Mouse (Mus musculus): ENCODE results near the gene Erfe. TPM values are rescaled to one million over a fixed set of nuclear protein-coding genes. Genes with fewer than 3 reads are reported as not detected.
A peak's percentile ranks its signal among the peaks of the same experiment; 100 is the strongest.

Erfe gene
- total RNA-seq (2014; fragmentation: Nextera tagmentation) (2.0 and 2.3 TPM in 2 replicates), total RNA-seq (2017) (0.04 and 0.42 TPM in 2 replicates)

DNA sequence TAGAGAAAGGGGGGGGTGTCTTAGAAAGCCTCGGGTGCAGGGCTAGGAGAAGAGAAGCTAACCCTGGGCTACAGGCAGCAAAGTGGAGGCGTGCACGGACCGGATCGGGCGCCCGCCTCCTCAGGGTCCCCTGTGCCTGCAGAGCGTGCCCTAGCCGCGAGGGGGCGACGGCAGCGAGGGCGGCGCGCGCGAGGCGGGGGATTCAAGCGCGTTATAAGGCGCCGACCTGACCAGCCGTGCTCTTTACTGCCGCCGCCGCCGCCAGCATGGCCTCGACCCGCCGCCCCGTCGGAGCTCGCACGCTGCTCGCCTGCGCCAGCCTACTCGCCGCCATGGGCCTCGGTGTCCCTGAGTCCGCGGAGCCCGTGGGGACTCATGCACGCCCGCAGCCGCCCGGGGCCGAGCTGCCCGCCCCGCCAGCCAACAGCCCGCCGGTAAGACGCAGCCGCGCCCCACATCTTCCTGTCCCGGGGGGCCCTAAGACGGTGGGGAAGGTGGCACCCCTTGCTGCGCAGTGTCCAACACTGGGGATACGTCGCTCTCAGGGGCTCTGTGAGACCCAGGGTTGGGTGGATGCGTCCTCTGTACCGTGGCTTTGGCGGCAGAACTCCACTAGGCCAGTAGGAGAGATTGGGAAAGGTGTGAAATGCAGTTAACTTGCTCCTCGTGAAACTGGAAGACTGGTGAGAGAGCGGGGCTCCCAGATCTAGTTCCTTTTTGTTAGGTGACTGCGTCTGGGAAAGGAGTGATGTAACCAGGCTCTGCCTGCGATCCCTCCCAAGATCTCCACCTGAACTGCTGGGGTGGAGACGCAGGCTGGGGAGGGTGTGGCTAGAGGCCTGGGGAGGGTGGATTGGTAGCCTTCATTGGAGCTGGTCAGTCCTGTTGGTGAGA is at the start of gene Erfe:
Erfe (plus strand) TSS at position 216 of the 894 bp plus-strand sequence.
- ATAC-seq (replicated peaks; ENCODE audit: low FRiP score, low TSS enrichment, poor library complexity, severe bottlenecking): peak; percentile 71

DNA sequence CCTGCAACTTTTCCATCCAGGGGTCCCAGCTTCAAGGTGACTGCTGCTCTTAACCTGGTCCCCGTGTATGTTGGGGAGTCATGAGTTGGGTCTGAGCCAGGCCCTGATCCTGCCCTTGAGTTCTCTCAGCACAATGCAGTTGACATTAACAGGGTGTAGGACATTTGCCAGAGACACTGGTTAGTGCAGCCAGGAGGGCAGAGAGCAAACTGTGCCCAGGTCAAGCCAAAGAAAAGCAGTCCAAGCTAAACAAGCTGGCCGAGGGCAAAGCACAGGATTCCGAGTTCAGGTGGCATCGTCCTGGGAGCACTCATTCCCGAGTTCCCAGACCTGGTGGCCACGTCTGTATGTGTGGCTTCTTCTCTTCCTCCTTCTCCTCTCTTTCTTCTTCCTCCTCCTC is 48.6 kb upstream of the Erfe start:
- ATAC-seq (replicated peaks; ENCODE audit: low FRiP score, low TSS enrichment, poor library complexity, severe bottlenecking): no peak

DNA sequence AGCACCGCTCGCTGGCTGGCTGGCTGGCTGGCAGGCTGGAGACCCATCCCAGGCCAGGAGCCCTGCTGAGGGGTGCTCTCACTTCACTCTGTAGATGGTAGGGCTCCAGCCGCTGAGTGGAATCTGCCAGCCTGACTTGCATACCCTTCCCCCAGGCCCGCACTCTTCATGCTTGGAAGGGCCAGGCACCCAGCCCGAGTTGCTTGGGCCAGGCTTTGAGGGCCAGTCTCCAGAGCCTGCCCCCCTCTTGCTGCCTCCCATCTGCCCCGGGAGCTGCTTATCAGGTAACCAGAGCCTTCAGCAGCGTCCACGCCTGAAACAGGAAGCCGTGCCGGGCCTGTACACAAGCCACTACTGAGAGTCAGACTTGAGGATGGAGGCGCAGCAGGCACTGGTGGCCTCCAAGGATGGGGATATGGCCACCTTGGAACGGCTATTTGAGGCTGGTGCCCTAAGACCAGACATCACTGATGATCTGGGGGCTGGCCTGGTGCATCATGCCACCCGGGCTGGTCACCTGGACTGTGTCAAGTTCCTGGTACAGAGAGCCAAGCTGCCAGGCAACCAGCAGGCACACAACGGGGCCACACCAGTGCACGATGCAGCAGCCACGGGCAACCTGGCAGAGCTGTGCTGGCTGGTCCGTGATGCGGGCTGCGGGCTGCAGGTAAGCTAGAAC is 44.3 kb upstream of the Erfe start, which contains the start of gene Espnl:
Espnl (plus strand) TSS at position 316 of the 679 bp plus-strand sequence.
- ATAC-seq (replicated peaks; ENCODE audit: low FRiP score, low TSS enrichment, poor library complexity, severe bottlenecking): peak; percentile 76

DNA sequence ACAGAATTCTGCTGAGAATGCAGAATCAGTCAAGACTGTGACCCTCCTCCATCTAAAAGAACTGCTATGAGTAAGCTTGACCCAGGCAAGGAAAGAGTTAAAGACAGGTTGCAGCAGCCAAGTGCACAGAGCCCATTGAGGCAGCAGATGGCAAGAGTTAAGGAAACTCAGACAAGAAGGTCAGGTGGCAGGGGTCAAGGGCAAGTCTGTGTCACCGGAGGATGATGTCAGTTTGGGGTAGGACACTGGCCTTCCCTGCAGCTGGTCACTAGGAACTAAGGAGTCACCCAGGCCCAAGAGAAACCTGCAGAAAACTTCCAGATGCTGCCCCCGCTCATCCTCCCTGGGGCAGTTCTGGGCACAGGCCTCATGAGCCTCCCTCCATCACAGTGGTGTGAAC is 41.6 kb upstream of the Erfe start:
- ATAC-seq (replicated peaks; ENCODE audit: low FRiP score, low TSS enrichment, poor library complexity, severe bottlenecking): no peak

DNA sequence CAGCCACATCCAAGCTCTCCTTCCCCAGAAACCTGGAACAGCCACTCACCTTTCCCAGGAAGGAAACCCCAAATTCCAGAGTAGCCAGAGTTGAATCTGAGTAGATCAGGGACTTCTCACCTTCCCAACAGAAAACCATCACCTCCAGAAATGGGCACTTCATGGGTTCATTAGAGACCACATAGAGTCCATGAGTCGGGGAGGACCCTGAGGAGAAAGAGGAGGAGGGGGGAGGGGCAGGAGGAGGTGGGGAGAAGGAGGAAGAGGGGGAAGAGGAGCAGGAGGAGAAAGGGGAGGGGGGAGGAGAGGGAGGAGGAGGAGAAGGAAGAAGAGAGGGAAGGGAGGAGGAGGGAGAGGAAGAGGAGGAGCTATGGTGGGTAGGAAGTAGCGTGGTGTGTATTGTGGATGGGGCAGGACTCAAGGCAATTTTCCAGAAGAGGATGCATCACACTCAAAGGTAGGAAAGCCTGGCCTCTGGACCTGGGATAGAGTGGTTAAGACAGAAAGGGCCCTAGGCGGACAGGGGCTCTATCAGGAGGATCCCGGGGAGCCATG is 40.7 kb upstream of the Erfe start:
- no peak for ATAC-seq (replicated peaks; ENCODE audit: low FRiP score, low TSS enrichment, poor library complexity, severe bottlenecking)

DNA sequence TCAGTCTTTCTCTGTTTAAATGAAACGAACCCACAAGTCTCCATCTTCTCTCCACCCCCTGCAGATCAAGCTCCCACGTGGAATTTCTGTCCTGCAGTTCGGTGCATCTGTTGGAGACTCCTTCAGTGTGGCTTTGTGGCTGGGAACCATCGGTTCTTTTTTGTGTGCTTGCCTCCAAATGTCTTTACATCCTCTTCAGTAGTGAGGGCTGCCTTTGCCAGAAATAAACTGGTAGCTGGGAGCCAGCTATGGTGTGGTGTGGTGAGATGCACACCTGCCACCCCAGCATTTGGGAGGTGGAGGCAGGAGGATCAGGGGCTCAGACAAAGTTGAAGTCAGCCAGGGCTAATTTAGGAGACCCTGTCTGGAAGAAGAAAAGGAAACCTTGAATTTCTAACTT is 34.1 kb upstream of the Erfe start:
- no peak for ATAC-seq (replicated peaks; ENCODE audit: low FRiP score, low TSS enrichment, poor library complexity, severe bottlenecking)

DNA sequence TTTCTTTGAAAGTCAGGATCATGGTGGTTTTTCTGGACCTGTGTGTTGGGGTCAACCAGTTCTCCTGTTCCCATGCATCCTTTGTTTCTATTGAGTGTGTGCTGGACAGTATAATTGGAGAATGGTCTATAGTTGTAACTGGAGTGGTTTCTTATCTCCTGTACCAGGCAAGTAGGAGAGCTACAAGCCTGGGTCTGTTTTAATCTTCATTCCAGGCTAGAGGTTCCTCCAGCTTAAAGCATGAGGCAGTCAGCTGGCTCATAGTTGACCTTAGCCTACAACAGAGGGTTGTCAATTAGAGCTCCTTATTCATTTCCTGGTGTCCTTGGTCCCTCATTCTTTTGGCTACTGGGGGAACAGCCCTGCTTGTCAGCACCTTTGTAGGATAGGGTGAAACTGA is 32.6 kb upstream of the Erfe start:
- ATAC-seq (replicated peaks; ENCODE audit: low FRiP score, low TSS enrichment, poor library complexity, severe bottlenecking): peak; percentile 66

DNA sequence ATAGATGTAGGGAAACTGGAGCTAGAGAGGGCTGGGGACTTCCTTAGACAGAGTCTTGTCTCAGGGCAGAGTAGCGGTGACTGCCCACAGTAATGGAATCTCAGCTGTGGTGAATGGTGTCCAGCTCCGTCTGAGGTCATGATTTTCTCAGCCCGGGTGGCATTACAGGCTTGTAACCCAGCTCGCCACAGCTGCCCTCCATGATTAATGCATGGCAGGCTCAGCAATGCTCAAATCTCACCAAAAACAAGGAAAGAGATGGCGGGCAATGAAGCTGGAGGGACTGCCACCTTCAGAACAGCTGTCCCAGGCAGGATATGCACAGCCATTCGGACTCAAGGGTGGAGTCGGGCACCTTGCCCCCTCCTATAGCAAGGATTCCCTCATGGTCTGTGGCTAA is 28.9 kb upstream of the Erfe start:
- ATAC-seq (replicated peaks; ENCODE audit: low FRiP score, low TSS enrichment, poor library complexity, severe bottlenecking): no peak

DNA sequence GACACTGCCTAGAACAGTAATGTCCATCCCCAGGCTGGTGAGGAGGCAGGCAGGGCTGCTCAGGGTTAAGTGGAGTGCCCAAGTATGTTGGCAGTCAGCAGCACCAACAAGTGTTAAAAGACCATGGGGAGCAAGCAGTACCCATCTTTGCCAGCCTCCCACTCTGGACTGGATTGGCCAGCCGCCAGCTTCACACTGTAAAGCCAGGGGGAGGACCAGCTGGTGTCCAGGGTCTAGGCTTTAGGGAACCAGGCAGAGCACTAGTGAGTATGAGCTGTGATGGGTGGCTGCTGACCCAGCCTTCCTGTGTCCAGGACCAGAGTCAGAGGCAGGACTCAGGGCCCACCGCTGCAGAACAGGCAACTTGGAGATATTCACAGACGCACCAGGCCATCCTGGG is 22.2 kb upstream of the Erfe start:
- no peak for ATAC-seq (replicated peaks; ENCODE audit: low FRiP score, low TSS enrichment, poor library complexity, severe bottlenecking)

DNA sequence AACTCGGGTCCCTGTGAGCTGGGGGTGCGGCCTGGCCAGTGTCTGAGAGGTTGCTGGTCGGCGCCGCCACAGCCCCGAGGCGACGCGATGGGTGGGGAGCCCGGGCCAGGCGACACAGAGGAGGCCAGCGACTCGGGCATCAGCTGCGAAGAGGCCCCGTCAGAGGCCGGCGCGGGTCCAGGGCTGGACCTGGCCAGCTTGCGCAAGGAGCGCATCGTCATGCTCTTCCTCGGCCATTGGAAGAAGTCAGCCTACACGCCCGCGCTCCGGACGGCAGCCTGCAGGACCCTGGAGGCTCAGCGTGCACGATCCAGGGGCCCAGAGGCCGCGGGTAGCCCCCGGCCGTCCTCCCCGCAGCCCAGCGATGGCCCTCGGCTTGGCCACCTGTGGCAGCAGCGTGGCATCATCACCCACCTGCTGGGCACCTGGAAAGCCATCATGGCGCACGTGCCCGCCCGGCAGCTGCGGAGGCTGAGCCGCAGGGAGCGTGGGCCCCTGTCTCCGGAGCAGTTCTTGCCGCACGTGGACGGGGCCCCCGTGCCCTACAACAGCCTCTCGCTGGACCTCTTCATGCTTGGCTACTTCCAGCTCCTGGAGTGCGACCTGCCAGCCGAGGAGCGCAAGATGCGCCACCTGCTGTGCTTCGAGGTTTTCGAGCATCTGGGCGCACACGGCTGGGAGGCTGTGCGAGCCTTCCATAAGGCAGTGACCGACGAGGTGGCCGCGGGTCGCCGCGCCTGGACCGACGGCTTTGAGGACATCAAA is 21.1 kb upstream of the Erfe start:
- ATAC-seq (replicated peaks; ENCODE audit: low FRiP score, low TSS enrichment, poor library complexity, severe bottlenecking): no peak

DNA sequence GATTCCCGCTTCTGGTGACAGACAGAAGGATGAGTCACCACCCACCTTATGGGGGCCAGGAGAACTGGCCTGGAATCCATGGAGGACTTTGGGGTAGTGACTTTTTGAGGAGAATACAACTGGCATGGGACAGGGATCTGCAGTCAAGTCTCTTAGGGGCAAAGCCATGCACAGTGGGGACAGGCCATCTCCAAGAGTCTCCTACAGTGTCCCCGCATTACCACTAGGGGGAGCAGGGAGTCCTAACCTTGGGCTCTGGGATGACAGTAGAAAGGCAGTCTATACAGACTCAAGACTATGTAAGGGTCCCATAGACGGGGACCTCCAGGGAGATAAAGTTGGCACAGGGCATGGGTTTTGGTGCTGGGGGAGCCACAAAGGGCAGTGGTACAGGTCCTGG is 19.3 kb upstream of the Erfe start:
- ATAC-seq (replicated peaks; ENCODE audit: low FRiP score, low TSS enrichment, poor library complexity, severe bottlenecking): peak; percentile 82

DNA sequence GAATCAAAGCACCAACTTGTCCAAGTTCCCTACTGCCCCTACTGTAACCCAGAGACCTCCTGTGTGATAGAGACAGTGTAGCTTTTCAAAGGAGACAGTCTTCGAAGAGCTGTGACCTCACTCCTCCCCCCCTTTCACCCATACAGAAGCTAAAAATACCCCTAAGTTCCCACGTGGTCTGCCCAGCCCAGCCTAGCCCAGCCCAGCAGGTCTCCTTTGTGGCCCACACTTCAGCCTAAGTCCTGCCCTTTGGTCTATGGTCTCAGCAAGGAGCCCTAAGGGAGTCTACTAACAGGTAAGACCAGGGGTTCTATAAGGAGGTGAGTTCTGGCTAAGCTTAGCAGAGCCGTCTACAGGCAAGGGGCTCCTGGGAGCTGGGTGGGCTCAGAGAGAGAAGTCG is 15.4 kb upstream of the Erfe start, which contains the start of gene Klhl30:
Klhl30 (plus strand) TSS at position 176 of the 400 bp plus-strand sequence.
- no peak for ATAC-seq (replicated peaks; ENCODE audit: low FRiP score, low TSS enrichment, poor library complexity, severe bottlenecking)

DNA sequence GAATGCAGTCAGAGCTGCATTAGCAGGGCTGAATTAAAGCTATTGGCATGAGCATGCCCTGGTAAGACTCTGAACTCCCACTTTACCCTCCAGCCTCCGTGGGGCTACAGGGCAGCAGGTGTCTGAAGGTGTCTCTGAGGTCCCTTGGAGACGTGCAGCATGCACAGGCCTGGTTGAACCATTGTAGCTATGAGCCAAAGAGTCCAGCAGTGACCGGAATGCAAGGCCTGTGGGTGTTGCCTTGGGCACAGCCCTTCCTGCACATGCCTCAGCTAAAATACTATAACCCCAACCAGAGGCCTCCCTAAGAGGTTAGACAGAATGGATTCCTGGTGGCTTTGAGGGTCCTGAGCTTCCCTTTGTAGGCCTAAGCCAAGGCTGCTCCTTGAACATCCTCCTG is 15.0 kb upstream of the Erfe start:
- ATAC-seq (replicated peaks; ENCODE audit: low FRiP score, low TSS enrichment, poor library complexity, severe bottlenecking): no peak

DNA sequence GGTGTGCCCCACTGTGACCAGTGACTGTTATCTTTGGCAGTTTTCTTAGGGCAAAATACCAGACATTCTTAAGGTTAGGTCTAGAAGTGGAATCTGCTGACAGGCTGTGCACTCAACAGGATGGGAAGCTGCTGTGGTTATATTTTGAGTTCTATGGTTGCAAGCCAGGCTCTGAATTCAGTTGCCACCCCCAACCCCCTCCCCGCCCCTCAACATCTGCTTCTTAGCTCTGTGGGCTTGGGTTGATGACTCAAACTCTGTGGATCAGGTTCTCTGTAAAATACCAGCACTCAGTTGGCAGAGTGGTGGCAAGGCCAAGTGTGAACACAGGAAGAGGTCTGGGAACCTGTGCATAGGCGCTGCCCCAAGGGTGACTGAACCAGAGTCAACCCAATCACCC is 14.0 kb upstream of the Erfe start:
- no peak for ATAC-seq (replicated peaks; ENCODE audit: low FRiP score, low TSS enrichment, poor library complexity, severe bottlenecking)

DNA sequence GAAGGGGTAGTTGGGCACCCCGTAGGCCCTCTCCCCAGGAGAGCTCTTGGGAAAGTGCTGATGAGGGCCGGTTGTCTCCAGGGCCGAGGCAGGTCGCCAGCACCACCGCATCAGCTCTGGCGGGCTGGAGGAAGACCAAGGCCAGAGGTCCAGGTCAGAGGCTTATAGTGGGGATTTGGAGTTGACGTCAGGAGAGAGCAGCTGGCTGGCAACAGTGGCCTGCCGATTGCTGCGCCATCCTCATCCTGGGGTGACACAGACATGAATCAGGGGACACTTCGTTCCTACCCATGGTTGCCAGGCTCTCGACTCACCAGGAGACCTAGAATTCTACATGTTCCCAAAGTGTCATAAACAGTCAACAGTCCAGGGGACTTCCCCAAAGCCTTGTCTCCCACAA is 10.1 kb upstream of the Erfe start:
- no peak for ATAC-seq (replicated peaks; ENCODE audit: low FRiP score, low TSS enrichment, poor library complexity, severe bottlenecking)

DNA sequence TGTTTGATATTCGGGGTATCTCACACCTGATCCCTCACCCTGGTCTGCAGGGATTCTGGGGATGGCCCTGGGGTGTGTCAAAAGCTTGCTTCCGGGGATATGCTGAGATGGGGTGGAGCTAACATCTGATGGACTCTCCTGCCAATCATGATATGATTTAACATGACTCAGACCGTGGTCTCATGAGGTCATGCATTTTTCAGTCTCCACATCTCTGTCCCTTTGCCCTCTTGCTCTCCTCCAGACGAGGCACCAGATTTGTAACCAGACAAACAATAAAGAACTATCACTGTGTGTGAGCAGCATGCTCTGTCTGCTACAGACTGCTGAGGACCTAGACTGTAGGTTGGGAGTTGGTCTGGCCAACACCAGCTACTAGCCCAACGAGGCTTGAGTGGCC is 4.1 kb upstream of the Erfe start:
- no peak for ATAC-seq (replicated peaks; ENCODE audit: low FRiP score, low TSS enrichment, poor library complexity, severe bottlenecking)

DNA sequence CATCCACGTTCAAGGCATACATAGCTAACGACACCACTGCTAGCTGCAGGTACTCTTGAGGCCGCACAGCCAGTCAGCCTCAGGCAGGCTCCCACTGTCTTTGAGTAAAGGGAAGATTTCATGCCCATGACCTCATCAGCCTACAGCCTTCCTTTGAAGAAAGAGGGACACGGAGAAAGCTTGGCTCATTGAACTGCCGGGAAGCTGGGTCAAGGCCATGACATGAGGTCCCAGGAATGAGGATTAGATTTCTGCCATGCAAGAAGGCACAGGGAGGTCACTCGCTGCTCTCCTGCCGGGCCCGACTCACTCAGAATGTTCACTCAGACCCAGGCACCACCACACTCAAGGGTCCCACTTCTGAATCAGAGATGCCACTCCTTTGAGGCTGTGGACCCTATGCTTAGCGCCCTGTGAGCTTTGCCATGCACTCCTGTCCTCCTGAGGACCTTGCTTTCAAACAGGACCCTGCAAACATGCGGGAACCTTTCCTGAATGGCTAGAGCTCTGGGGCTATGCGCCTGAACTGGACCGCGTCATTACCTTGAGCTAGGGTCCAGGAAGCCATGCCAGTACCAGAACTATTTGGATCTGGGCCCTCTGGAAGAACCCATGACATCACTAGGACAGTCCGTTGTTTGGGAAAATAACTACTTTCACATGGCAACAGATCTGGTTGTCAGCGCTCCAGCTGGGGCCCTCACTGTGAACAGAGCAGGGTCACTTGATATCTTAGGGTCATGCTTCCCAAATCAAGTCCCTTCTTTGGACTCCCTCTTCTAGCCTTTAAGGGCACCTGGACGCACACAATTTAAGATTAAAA is 1.2 kb upstream of the Erfe start:
- ATAC-seq (replicated peaks; ENCODE audit: low FRiP score, low TSS enrichment, poor library complexity, severe bottlenecking): no peak

DNA sequence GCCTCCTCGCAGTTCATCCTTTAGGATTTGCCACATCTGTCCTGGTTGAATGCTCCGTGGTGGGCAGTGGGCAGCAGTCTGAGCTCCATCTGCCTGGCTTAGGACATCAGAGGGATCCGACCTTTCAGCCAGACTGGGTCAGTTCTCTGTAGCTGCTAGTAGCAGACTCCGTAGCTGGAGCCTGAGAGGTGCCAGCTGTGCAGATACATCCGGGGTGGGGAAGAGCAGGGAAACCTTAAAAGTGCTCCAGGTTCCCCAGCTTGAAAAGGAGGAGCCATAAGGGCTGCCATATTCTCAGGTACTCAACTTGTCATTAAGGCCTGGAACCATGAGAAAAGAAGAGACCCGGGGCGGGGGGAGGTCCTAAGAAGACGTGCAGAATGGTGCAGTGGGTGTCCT is 415 bp upstream of the Erfe start:
- ATAC-seq (replicated peaks; ENCODE audit: low FRiP score, low TSS enrichment, poor library complexity, severe bottlenecking): no peak

DNA sequence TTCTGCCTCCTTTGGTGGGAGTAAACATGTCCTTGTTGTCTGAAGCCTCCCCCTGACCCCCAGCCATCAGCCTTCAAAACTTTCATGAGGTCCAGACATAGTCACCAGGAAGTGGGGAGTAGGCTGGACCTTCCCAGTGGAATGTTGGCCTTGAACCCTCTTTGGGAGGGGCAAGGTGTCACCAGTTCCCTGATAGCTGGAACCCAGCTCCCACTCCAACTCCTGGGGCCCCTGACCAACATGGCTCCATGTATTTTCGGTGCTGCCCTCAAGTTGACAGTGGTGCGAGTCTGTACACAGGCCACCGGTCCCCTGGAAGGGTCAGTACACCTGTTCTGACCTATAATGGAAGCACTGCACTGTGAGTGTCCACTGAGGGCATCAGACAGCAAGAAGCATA is 1.1 kb downstream of the Erfe start:
- ATAC-seq (replicated peaks; ENCODE audit: low FRiP score, low TSS enrichment, poor library complexity, severe bottlenecking): no peak

All from megakaryocyte-erythroid progenitor cell, adult 5-6 weeks (primary cell).